Mouse (Mus musculus): ENCODE measurements at regions not wholly inside any gene's neighbourhood (a gene's known extent, or its start where the extent isn't known, plus 50 kb on each side); places are given as distances from the start of the nearest gene placed in this dataset.
"Not testable (repeated sequence)": the region's sequence is repeated elsewhere in the genome, so short reads cannot be mapped to it uniquely, and the experiment has no call there.

DNA sequence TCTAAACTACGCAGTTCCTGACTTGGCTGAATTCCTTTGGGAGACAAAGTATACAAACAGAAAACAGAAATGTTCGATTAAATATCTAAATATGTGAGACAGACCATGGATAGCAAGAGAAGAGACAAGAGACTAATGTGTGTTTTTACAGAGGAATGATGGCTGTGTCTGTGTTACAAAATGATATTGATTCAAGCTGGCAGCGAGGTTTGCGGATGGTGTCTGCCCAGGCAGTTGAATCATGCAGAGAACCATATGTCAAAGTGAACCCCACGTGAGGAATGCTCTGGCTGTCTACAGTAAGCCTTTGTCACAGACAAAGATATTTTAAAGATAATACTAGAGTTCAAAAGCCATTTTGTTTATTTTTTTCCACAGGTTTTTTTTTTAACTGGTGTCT lies 320.2 kb downstream of the Grxcr1 start:
- H3K36me3 ChIP-seq (ENCODE audit: insufficient read depth, low read length), result no peaks in the 10 kb centered on the region
- WGBS, result 61% methylated on average over 5 of the region's 5 CpGs
- H3K27ac ChIP-seq (ENCODE audit: low read depth, low read length), result no peak overlapping the region
- TF ChIP-seq CTCF (IDR thresholded peaks at IDR 0.05), result no peak
- peak; percentile 80 for DNase-seq (ENCODE audit: low spot score)
- no peaks in the 10 kb centered on the region for H3K27me3 ChIP-seq (ENCODE audit: insufficient read depth, low read length)
- no peak overlapping the region for H3K9ac ChIP-seq (replicated peaks; ENCODE audit: low read length, poor library complexity, severe bottlenecking)
- H3K4me1 ChIP-seq (ENCODE audit: insufficient read depth, low read length), result no peaks in the 10 kb centered on the region
- ATAC-seq (ENCODE audit: low FRiP score), result no peak
- H3K9me3 ChIP-seq (ENCODE audit: low read length), result no peaks in the 10 kb centered on the region
- H3K4me3 ChIP-seq (ENCODE audit: low read depth, low read length), result no peak overlapping the region
- no peak overlapping the region for H3K4me2 ChIP-seq (ENCODE audit: low read depth, low read length, poor library complexity, severe bottlenecking)

DNA sequence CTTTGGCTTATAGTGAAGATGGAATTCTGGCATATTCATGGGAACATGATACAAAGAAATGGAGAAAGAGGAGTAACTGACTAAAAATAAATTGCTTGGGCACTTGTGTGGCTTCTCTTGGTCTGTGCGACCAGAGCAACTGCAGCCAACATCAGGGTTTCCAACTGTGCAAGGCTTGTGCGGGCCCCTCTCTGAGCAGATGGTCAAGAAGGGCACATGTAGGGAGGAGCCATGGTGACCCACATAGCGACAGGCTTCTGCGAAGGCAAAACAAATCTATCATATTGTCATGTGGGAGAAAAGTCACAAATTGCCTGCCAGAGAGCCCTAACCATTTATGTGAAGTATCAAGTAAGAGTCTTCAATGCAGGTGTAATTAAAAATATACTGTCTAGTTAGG lies 321.6 kb downstream of the Grxcr1 start:
- H3K9me3 ChIP-seq (ENCODE audit: low read length), result no peaks in the 10 kb centered on the region
- no peak overlapping the region for H3K27ac ChIP-seq (ENCODE audit: low read depth, low read length)
- H3K4me1 ChIP-seq (ENCODE audit: insufficient read depth, low read length), result no peaks in the 10 kb centered on the region
- H3K4me3 ChIP-seq (ENCODE audit: low read depth, low read length), result no peak overlapping the region
- ATAC-seq (ENCODE audit: low FRiP score) (no peak; the same call in 1 of the 2 replicates), DNase-seq (ENCODE audit: low spot score) (peak; percentile 47)
- H3K9ac ChIP-seq (replicated peaks; ENCODE audit: low read length, poor library complexity, severe bottlenecking), result no peak overlapping the region
- TF ChIP-seq CTCF (IDR thresholded peaks at IDR 0.05), result no peak
- H3K4me2 ChIP-seq (ENCODE audit: low read depth, low read length, poor library complexity, severe bottlenecking), result no peak overlapping the region
- H3K36me3 ChIP-seq (ENCODE audit: insufficient read depth, low read length), result no peaks in the 10 kb centered on the region
- no peaks in the 10 kb centered on the region for H3K27me3 ChIP-seq (ENCODE audit: insufficient read depth, low read length)
- WGBS, result 83% methylated on average over 4 of the region's 4 CpGs

DNA sequence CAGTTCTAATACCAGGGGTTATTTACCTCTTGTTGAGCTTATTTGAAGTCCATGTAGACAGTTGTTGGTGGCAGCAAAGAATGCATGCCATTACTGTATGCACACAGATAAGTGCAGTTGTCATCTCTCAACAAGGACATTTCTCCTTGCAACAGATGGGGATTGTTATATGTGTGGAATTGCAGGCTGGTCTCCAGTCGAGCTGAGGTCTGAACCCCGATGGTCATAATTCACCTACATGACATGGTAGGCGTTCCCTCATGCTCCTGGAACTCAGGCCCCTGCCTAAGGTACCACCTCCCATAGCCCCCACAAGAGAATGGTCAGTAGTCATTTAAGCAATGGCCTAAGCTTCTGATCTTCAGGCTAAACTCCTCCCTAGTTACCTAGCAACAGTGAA lies 322.2 kb downstream of the Grxcr1 start:
- not testable (repeated sequence) for H3K4me1 ChIP-seq (ENCODE audit: insufficient read depth, low read length); H3K9ac ChIP-seq (replicated peaks; ENCODE audit: low read length, poor library complexity, severe bottlenecking); H3K4me2 ChIP-seq (ENCODE audit: low read depth, low read length, poor library complexity, severe bottlenecking); H3K4me3 ChIP-seq (ENCODE audit: low read depth, low read length); H3K36me3 ChIP-seq (ENCODE audit: insufficient read depth, low read length); H3K27ac ChIP-seq (ENCODE audit: low read depth, low read length); ATAC-seq (ENCODE audit: low FRiP score); DNase-seq (ENCODE audit: low spot score); H3K9me3 ChIP-seq (ENCODE audit: low read length); H3K27me3 ChIP-seq (ENCODE audit: insufficient read depth, low read length)
- WGBS, result 90% methylated on average over 3 of the region's 3 CpGs

DNA sequence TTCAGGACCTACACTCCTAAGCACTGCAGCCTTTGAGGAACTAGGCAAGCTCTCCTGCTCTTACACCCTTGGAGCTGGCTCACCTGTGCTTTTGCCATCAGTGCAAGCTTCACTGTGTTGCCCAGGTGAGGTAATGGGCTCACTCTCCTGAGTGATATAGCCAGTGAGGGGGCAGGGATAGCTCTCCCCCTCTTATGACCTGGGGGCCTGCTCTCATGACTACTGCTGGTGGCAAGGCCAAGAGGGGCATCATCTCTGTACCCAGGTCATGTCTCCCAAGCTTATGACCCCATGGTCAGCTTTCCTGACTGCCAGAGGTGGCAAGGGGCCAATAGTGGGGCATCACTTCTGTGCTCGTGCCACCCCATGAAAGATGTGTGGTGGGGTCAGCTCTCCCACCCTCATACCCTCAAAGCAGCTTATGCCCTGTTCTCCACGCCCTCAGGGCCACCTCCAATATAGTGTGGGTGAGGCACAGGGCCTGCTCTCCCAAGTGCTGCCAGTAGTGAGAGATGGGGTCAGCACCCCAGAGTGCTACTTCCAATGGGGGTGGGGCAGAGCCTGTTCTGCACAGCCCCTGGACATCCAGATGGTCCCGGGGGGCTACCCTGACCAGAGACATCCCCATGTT lies 330.1 kb downstream of the Grxcr1 start:
- Histone ChIP-seq H3K4me2 (ENCODE audit: low read depth, low read length, poor library complexity, severe bottlenecking) (no peak overlapping the region), H3K4me1 (ENCODE audit: insufficient read depth, low read length) (no peaks in the 10 kb centered on the region), H3K36me3 (ENCODE audit: insufficient read depth, low read length) (no peaks in the 10 kb centered on the region), H3K27me3 (ENCODE audit: insufficient read depth, low read length) (no peaks in the 10 kb centered on the region), H3K27ac (ENCODE audit: low read depth, low read length) (no peak overlapping the region), H3K9me3 (ENCODE audit: low read length) (no peaks in the 10 kb centered on the region), H3K9ac (replicated peaks; ENCODE audit: low read length, poor library complexity, severe bottlenecking) (no peak overlapping the region), H3K4me3 (ENCODE audit: low read depth, low read length) (no peak overlapping the region)
- no peak for TF ChIP-seq CTCF (IDR thresholded peaks at IDR 0.05)
- DNase-seq (ENCODE audit: low spot score), result no peak
- ATAC-seq (ENCODE audit: low FRiP score), result peak; percentile 38; the same call in 1 of the 2 replicates
- 80% methylated on average over 3 of the region's 3 CpGs for WGBS

DNA sequence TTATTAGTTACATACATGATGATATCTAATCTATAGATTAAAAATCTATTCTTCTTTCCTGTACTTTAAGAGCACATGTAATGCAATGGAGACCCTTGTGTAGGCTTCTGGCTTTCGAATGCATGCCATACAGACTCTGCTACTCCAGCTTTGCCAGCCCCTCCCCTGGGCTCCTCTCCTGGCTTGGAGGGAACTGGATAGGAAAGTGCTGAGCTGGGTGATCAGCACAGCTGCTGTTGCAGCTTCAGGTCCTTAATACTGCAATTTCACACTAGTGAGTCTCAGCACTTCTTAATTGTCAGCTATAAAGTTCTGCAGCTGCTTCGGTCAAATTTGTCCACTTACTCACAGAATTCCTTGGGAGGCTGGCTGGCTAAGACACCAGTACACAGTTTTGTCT lies 341.4 kb downstream of the Grxcr1 start:
- TF ChIP-seq CTCF (IDR thresholded peaks at IDR 0.05), result no peak
- no peaks in the 10 kb centered on the region for H3K9me3 ChIP-seq (ENCODE audit: low read length)
- H3K9ac ChIP-seq (replicated peaks; ENCODE audit: low read length, poor library complexity, severe bottlenecking), result no peak overlapping the region
- 91% methylated on average over 2 of the region's 2 CpGs for WGBS
- no peaks in the 10 kb centered on the region for H3K36me3 ChIP-seq (ENCODE audit: insufficient read depth, low read length)
- no peak overlapping the region for H3K4me3 ChIP-seq (ENCODE audit: low read depth, low read length)
- peak; percentile 34 for DNase-seq (ENCODE audit: low spot score)
- H3K27me3 ChIP-seq (ENCODE audit: insufficient read depth, low read length), result no peaks in the 10 kb centered on the region
- ATAC-seq (ENCODE audit: low FRiP score), result no peak
- no peaks in the 10 kb centered on the region for H3K4me1 ChIP-seq (ENCODE audit: insufficient read depth, low read length)
- no peak overlapping the region for H3K4me2 ChIP-seq (ENCODE audit: low read depth, low read length, poor library complexity, severe bottlenecking)
- H3K27ac ChIP-seq (ENCODE audit: low read depth, low read length), result no peak overlapping the region
